Mouse (Mus musculus) lung, embryonic 15.5 days (tissue): ENCODE measurements at regions not wholly inside any gene's neighbourhood (a gene's known extent, or its start where the extent isn't known, plus 50 kb on each side); places are given as distances from the start of the nearest gene placed in this dataset.

Source experiments
- ATAC-seq: fragments of 200-750 bp; cut with Nextera tagmentation; 2 replicates; pipeline ENCODE4 v1.8.0; 2017; ENCODE audit warnings: moderate number of reproducible peaks, borderline replicate concordance; ENCODE audit not compliant: low FRiP score, low TSS enrichment; ENCODE audit errors: extremely low read depth
- H3K27ac ChIP-seq: fragments of 300-500 bp; sonication (generic); 2 replicates; pipeline ENCODE4 v1.5.1; 2015; ENCODE audit warnings: moderate library complexity, mild to moderate bottlenecking, inconsistent platforms
- H3K27me3 ChIP-seq: fragments of 300-500 bp; sonication (generic); 2 replicates; pipeline ENCODE4 v1.6.1; 2015; ENCODE audit warnings: inconsistent platforms
- H3K36me3 ChIP-seq: fragments of 300-500 bp; sonication (generic); 2 replicates; pipeline ENCODE4 v1.6.1; 2015; ENCODE audit warnings: inconsistent platforms
- H3K4me1 ChIP-seq: fragments of 300-500 bp; sonication (generic); 2 replicates; pipeline ENCODE4 v1.6.1; 2015; ENCODE audit warnings: inconsistent platforms
- H3K4me2 ChIP-seq: fragments of 300-500 bp; sonication (generic); 2 replicates; pipeline ENCODE4 v1.6.1; 2015; ENCODE audit warnings: inconsistent platforms, mild to moderate bottlenecking, moderate library complexity
- H3K4me3 ChIP-seq: fragments of 300-500 bp; sonication (generic); 2 replicates; pipeline ENCODE4 v1.5.1; 2015; ENCODE audit warnings: mild to moderate bottlenecking, inconsistent platforms
- H3K9ac ChIP-seq: fragments of 300-500 bp; sonication (generic); 2 replicates; pipeline ENCODE4 v1.6.1; 2015; ENCODE audit warnings: inconsistent platforms
- H3K9me3 ChIP-seq: fragments of 300-500 bp; sonication (generic); 2 replicates; pipeline ENCODE4 v1.6.1; 2016; ENCODE audit warnings: inconsistent platforms
- WGBS: fragments of 180-500 bp; shearing (Covaris S2); methylation state at CpG from one replicate; pipeline ENCODE4 v1.1.7; 2015; 5-methylcytosine and 5-hydroxymethylcytosine counted together

DNA sequence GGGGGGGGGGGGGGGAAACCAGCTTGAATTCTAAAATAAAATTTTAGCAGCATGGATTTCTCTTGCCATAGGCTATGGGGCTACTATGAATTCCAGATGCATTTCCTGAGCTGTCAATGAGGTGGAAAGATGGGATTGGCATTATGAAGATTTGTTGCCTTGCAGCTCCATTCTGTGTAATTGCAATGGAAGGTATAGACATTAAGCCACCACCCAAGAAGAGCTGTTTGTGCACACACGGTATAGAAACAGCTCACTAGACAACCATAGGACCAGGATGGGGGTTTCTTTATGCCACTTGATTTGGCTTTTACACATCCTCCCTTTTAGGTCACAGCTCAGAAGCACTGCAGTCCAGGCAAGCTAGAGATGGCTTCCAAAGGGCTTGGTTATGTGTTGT is 247.8 kb downstream of the Satb1 start:
- Histone ChIP-seq H3K27me3 (no peaks in the 10 kb centered on the region), H3K9me3 (no peaks in the 10 kb centered on the region), H3K36me3 (no peaks in the 10 kb centered on the region), H3K4me2 (no peak overlapping the region), H3K27ac (no peak overlapping the region), H3K4me3 (no peak overlapping the region), H3K9ac (no peak overlapping the region), H3K4me1 (no peaks in the 10 kb centered on the region)
- 74% methylated on average over 1 of the region's 1 CpGs for WGBS
- ATAC-seq, result no peak

DNA sequence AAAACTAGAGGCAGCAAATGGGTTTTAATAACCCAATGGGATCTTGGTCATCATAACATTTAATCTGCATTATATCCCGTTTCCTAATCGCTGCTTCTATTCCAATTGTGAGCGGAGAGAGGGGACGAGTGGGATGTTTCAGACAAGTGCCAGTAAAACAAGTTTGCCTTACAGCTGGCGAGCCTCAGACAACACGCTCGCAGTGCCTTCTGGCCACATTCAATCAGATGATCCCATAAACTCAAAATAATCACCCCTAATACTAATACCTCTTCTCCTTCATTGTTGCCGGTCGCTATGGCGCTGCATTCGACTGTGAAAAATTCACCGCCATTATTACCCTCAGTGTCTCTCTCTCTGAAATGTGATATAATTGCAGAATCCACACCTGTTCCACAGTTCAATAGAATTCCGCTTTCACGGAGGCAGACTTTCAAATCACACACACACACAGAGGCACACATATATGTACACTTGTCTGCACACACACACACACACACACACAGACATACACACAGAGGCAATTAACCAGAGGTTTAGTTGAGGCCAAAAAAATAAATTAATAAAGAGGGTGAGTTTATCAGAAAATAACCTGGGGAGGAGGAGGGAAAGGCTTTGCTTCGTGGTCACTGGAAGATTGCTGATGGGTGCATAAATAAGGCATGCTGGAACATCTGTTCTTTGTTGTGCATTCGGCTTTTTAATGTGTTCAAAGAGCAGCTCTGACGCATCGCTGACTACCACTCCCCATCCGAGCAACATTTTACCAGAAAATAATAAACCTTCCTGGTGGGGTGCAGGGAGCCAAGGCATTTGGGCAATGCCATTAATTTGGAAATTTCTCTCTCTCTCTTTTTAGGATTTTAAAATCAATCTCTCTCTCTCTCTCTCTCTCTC is 248.9 kb downstream of the Satb1 start:
- H3K27ac ChIP-seq, result no peak overlapping the region
- no peak overlapping the region for H3K4me3 ChIP-seq
- WGBS, result 68% methylated on average over 19 of the region's 19 CpGs
- H3K36me3 ChIP-seq, result no peaks in the 10 kb centered on the region
- no peaks in the 10 kb centered on the region for H3K27me3 ChIP-seq
- no peak overlapping the region for H3K4me2 ChIP-seq
- H3K9ac ChIP-seq, result no peak overlapping the region
- ATAC-seq, result no peak
- no peaks in the 10 kb centered on the region for H3K4me1 ChIP-seq
- H3K9me3 ChIP-seq, result no peaks in the 10 kb centered on the region

DNA sequence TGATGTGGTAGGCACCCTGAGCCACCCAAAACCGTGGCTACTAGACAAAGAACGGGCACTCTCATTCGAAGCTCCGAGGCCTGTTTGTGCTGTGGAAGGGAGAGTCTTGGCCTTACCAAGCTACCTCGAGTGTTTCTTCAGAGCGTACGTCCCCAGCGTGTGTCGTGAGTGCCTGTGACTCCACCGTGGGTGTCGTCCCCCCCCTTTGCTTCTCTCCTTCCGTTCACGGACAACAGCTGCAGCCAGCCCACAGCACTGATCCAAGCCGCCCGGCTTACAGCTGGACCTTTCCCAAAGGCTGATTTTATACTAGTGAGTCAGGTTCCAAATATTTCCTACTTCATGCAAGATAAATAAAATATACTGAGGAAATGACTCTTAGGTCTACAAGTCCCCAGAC is 249.8 kb downstream of the Satb1 start:
- Histone ChIP-seq H3K27me3 (no peaks in the 10 kb centered on the region), H3K4me1 (no peaks in the 10 kb centered on the region), H3K9ac (no peak overlapping the region), H3K27ac (no peak overlapping the region), H3K36me3 (no peaks in the 10 kb centered on the region), H3K9me3 (no peaks in the 10 kb centered on the region), H3K4me3 (no peak overlapping the region), H3K4me2 (no peak overlapping the region)
- WGBS, result 55% methylated on average over 15 of the region's 15 CpGs
- ATAC-seq, result peak; percentile 59

DNA sequence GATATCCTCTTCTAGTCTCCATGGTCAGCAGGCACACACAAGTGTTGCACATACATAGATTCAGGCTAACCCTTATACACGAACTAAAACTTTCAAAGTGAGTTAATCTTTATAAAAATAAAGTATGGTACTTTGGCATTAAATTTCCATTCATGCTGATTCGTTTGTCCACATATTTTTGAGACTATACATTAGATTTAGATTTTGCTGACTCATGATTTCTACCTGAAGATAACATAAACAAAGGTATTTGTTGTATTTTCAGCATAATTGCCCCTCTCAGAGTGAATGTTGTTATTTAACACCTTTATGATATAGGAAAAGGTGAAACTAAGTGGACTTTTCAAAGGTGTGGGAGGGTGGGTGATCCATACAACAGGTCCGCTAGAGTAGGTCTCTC is 277.2 kb downstream of the Satb1 start:
- WGBS, result 70% methylated on average over 3 of the region's 3 CpGs
- no peaks in the 10 kb centered on the region for H3K4me1 ChIP-seq
- H3K27ac ChIP-seq, result no peak overlapping the region
- no peak overlapping the region for H3K9ac ChIP-seq
- no peak for ATAC-seq
- H3K36me3 ChIP-seq, result no peaks in the 10 kb centered on the region
- H3K9me3 ChIP-seq, result no peaks in the 10 kb centered on the region
- no peaks in the 10 kb centered on the region for H3K27me3 ChIP-seq
- no peak overlapping the region for H3K4me2 ChIP-seq
- no peak overlapping the region for H3K4me3 ChIP-seq

DNA sequence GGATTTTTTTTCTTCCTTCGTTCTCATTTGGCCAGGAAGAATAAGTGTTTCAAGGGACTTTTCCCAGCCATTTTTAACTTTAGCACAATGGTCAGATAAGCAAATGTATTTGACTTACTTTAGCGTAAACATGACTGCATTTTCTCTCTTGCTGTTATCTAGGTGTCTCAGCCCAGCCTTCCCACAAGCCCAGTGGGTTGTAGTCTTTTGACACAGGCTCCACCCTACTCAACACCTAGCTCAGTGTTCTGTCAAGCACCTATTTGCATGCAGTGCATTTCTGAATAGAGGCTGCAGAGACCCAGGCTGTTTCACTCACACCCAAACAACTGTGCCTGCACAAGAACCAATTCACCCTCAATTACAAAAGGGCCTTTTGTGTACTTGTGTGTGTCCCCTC is 278.6 kb downstream of the Satb1 start:
- Histone ChIP-seq H3K9me3 (no peaks in the 10 kb centered on the region), H3K27ac (no peak overlapping the region), H3K4me3 (no peak overlapping the region), H3K4me2 (no peak overlapping the region), H3K27me3 (no peaks in the 10 kb centered on the region), H3K9ac (no peak overlapping the region), H3K4me1 (no peaks in the 10 kb centered on the region), H3K36me3 (no peaks in the 10 kb centered on the region)
- no peak for ATAC-seq
- 66% methylated on average over 2 of the region's 2 CpGs for WGBS

DNA sequence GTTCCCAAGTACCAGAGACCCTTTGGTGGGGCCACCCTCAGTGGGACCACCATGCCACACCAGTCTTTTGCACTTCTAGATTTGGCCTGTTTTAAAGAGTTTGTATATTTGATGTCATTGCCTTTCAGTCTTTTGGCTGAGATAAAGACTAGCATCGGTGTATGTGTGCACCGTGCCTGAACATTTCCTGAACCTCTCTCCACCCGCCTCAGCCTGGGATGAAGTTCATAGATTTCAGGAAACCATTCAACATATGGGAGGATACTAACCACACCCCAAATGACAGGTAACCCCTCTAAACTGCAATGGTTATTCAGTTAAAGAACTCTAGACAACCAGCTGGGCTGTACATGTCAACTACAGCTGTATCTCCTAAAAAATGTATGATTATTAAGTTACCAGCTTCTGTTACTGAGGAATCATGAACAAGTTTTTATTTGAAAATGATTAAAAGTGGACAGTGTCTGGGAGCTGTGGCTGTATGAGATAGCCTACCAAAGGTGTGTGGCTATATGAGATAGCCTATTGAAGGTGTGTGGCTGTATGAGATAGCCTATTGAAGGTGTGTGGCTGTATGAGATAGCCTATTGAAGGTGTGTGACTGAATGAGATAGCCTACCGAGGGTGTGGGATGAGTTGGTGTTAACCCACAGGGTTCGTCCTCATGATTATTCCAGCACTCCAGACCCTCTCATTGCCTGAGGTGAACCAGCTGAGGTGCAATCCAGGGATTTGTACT is 280.6 kb downstream of the Satb1 start:
- Histone ChIP-seq H3K9ac (no peak overlapping the region), H3K27ac (no peak overlapping the region), H3K27me3 (no peaks in the 10 kb centered on the region), H3K9me3 (no peaks in the 10 kb centered on the region), H3K4me1 (no peaks in the 10 kb centered on the region), H3K36me3 (no peaks in the 10 kb centered on the region), H3K4me3 (no peak overlapping the region), H3K4me2 (no peak overlapping the region)
- 80% methylated on average over 5 of the region's 5 CpGs for WGBS
- ATAC-seq, result no peak

DNA sequence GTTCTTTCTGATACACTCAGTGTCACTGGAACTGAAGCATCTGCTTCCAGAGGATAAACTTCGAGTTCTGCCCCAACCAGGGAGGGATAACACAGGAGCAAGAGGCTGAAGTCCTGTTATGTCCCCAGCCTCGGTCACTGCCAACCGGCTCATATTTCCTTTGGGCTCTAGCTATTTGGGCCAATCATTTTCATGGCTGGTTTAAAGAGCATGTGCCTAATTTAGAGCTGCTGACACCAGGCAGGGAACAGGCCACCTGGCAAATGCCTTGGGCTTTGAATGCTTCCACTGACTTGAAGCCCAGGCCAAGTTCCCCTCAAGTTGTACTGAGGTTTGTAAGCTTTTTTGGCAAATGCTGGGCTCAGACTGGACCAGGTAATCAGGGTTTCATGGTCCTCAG is 286.1 kb downstream of the Satb1 start:
- Histone ChIP-seq H3K9me3 (no peaks in the 10 kb centered on the region), H3K4me2 (no peak overlapping the region), H3K27me3 (no peaks in the 10 kb centered on the region), H3K36me3 (no peaks in the 10 kb centered on the region), H3K4me1 (no peaks in the 10 kb centered on the region), H3K4me3 (no peak overlapping the region), H3K9ac (no peak overlapping the region), H3K27ac (no peak overlapping the region)
- 44% methylated on average over 3 of the region's 3 CpGs for WGBS
- ATAC-seq, result no peak

DNA sequence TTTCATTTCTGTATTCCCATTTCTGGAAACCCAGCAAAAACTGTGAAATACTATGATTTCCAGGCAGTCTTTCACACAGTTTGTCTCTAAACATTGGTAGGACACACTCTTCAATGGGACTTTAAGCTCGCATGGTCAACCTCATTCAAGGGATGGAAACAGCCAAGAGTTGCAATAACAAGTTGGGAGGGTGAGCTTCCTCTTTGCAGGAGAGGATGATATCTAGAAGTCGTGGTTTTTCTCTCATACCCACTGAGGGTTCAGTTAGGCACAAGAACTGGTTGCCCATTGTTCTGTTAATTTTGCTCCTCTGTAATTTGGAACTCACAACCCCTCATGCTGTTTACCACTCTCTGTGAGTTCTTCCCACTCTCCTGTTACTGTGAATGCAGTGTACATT is 290.5 kb downstream of the Satb1 start:
- Histone ChIP-seq H3K36me3 (no peaks in the 10 kb centered on the region), H3K4me2 (no peak overlapping the region), H3K27ac (no peak overlapping the region), H3K4me1 (no peaks in the 10 kb centered on the region), H3K27me3 (no peaks in the 10 kb centered on the region), H3K4me3 (no peak overlapping the region), H3K9me3 (no peaks in the 10 kb centered on the region), H3K9ac (no peak overlapping the region)
- no peak for ATAC-seq
- 81% methylated on average over 2 of the region's 2 CpGs for WGBS

DNA sequence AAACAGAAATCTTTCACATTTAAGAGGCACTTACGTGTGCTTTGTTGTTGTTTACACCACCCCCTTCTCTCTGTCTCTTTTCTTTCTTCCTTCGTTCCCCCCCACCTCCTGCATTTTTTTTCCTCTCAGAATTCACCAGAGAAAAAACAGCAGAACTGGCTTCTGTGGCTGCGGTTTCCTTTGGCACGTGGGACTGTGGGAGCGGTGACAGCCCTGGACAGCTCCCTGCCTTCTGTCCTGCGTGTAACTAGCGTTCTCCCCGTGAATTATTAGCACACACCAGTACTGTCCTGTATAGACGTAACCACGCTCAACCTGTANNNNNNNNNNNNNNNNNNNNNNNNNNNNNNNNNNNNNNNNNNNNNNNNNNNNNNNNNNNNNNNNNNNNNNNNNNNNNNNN is 298.4 kb downstream of the Satb1 start:
- Histone ChIP-seq H3K27me3 (no peaks in the 10 kb centered on the region), H3K4me2 (no peak overlapping the region; the same call in 1 of the 2 replicates), H3K4me1 (no peaks in the 10 kb centered on the region), H3K4me3 (no peak overlapping the region), H3K36me3 (no peaks in the 10 kb centered on the region), H3K27ac (no peak overlapping the region), H3K9me3 (no peaks in the 10 kb centered on the region), H3K9ac (no peak overlapping the region)
- ATAC-seq, result no peak
- 28% methylated on average over 10 of the region's 10 CpGs for WGBS

DNA sequence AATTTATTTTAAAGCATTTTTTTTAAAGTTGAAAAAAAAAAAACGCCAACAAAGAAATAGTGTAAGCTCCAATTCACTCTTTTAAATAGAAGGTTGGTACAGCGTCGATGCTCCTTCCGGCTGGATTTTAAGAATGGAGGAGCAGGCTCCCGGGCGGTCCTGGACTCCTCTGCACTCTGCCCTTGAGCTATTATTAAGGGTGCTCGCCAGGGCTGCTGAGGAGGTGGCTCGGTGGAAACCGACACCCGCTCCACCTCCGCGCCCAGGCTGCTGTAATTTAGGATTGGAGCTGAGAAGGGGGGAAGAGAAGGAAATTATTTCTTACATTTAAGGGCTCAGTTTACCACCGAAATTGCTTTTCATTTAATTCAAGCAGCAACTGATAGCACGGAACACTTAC is 298.8 kb downstream of the Satb1 start:
- no peak overlapping the region for H3K27ac ChIP-seq
- no peak for ATAC-seq
- no peak overlapping the region; the same call in 1 of the 2 replicates for H3K4me2 ChIP-seq
- H3K9me3 ChIP-seq, result no peaks in the 10 kb centered on the region
- H3K4me1 ChIP-seq, result no peaks in the 10 kb centered on the region
- no peaks in the 10 kb centered on the region for H3K36me3 ChIP-seq
- no peak overlapping the region for H3K9ac ChIP-seq
- H3K4me3 ChIP-seq, result no peak overlapping the region
- WGBS, result 32% methylated on average over 14 of the region's 14 CpGs
- no peaks in the 10 kb centered on the region for H3K27me3 ChIP-seq

DNA sequence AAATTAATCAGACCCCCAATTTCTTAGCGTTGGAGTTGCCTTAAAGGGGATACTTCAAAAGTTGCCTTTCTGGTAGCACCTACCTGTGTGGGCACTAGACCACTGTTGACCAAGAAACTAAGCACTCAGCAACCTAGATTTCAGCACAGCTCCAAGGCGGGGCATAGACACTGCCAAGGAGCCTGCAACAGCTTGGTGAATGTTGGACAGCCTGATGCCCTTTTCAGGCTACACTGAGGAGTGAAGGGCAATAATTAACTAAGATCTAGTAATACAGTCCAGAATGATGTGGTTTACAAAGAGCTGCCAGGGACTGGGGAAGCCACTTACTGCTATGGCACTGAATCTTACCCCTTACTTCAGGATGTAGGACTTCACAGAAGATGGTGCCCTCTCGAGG is 304.9 kb downstream of the Satb1 start:
- no peak for ATAC-seq
- no peak overlapping the region for H3K9ac ChIP-seq
- H3K4me1 ChIP-seq, result no peaks in the 10 kb centered on the region
- no peaks in the 10 kb centered on the region for H3K36me3 ChIP-seq
- no peak overlapping the region for H3K4me2 ChIP-seq
- H3K27ac ChIP-seq, result no peak overlapping the region
- H3K4me3 ChIP-seq, result no peak overlapping the region
- H3K27me3 ChIP-seq, result no peaks in the 10 kb centered on the region
- no peaks in the 10 kb centered on the region for H3K9me3 ChIP-seq
- WGBS, result 72% methylated on average over 3 of the region's 3 CpGs

DNA sequence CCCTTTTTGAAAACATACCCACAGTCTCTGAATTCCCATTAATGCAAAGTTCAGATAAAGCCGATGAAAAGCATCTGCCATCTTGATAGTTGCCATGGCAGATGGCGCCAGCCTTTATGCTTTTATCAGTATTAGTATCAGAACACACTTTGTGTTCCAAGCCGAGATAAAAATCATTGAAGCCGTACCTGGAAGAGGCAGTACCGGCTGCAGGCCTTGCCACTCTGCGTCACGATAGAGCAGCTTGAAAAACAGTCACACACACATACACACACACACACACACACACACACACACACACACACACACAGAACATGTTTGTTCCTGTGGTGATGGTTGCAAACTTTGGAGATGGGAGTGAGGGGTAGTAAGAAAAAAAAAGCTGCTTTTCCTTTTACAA is 306.2 kb downstream of the Satb1 start:
- no peak for ATAC-seq
- WGBS, result 37% methylated on average over 7 of the region's 7 CpGs
- Histone ChIP-seq H3K4me3 (no peak overlapping the region), H3K4me2 (no peak overlapping the region), H3K9me3 (no peaks in the 10 kb centered on the region), H3K4me1 (no peaks in the 10 kb centered on the region), H3K9ac (no peak overlapping the region), H3K27ac (no peak overlapping the region), H3K27me3 (no peaks in the 10 kb centered on the region), H3K36me3 (no peaks in the 10 kb centered on the region)
